Mouse (Mus musculus) MEL (cell line): Measurements from ENCODE around the gene Col18a1. TPM values are rescaled to one million over a fixed set of nuclear protein-coding genes. Genes with fewer than 3 reads are reported as not detected.

Experiments
- DNase-seq: peaks from one replicate; pipeline ENCODE4 v3.0.0; 2011; ENCODE audit warnings: low read depth, low spot score
- H3K27ac ChIP-seq: 2 replicates; pipeline ENCODE4 v1.5.1; 2012; ENCODE audit warnings: low read depth, mild to moderate bottlenecking, control low read depth, low read length, moderate library complexity; ENCODE audit not compliant: control insufficient read depth
- H3K27me3 ChIP-seq, 2 experiments: fragments of 150-350 bp in 1 of 2; sonication (generic) in 1 of 2; 2 replicates each; pipeline ENCODE4 v1.6.1; 2012; ENCODE audit warnings: low read length in 2 of 2, mild to moderate bottlenecking in 2 of 2, improper control_type of control experiment in 1 of 2, moderate library complexity in 1 of 2; ENCODE audit not compliant: insufficient read depth in 2 of 2, control insufficient read depth in 1 of 2
- H3K36me3 ChIP-seq, 2 experiments: 2 replicates each; pipeline ENCODE4 v1.6.1; 2012 to 2014; ENCODE audit warnings: low read length in 2 of 2, improper control_type of control experiment in 1 of 2, inconsistent platforms in 1 of 2, mild to moderate bottlenecking in 1 of 2; ENCODE audit not compliant: insufficient read depth in 2 of 2, control insufficient read depth in 1 of 2
- H3K4me1 ChIP-seq, 2 experiments: fragments of 150-350 bp in 1 of 2; sonication (generic) in 1 of 2; 2 replicates each; pipeline ENCODE4 v1.6.1; 2012; ENCODE audit warnings: low read length in 2 of 2, improper control_type of control experiment in 1 of 2, mild to moderate bottlenecking in 1 of 2; ENCODE audit not compliant: insufficient read depth in 2 of 2, control insufficient read depth in 1 of 2
- H3K4me3 ChIP-seq, 2 experiments: fragments of 150-350 bp in 1 of 2; sonication (generic) in 1 of 2; 2 replicates each; pipeline ENCODE4 v1.5.1; 2012; ENCODE audit warnings: low read depth in 2 of 2, low read length in 2 of 2, mild to moderate bottlenecking in 2 of 2, moderate library complexity in 2 of 2, control low read depth in 1 of 2, improper control_type of control experiment in 1 of 2; ENCODE audit not compliant: control insufficient read depth in 1 of 2, insufficient read depth in 1 of 2
- H3K79me2 ChIP-seq: 2 replicates; pipeline ENCODE4 v1.6.1; 2012; ENCODE audit warnings: mild to moderate bottlenecking, low read length, moderate library complexity; ENCODE audit not compliant: control insufficient read depth, poor library complexity, insufficient read depth
- H3K9ac ChIP-seq: 2 replicates; pipeline ENCODE4 v1.6.1; 2012; ENCODE audit warnings: low read depth, mild to moderate bottlenecking, control low read depth, low read length, moderate library complexity; ENCODE audit not compliant: control insufficient read depth, poor library complexity, severe bottlenecking
- H3K9me3 ChIP-seq: fragments of 150-350 bp; sonication (generic); replicated peaks from 2 replicates; pipeline ENCODE4 v1.6.1; 2012; ENCODE audit warnings: mild to moderate bottlenecking, low read length, improper control_type of control experiment, moderate library complexity; ENCODE audit not compliant: insufficient read depth
- E2F4 ChIP-seq: IDR thresholded peaks from 2 replicates; pipeline ENCODE4 v1.6.1; 2011; ENCODE audit warnings: low read depth, low read length, improper control_type of control experiment, borderline replicate concordance
- JUND ChIP-seq: IDR thresholded peaks from 2 replicates; pipeline ENCODE4 v1.6.1; 2011; ENCODE audit warnings: low read depth, mild to moderate bottlenecking, improper control_type of control experiment, low read length
- MAFK ChIP-seq: IDR thresholded peaks from 2 replicates; pipeline ENCODE4 v1.6.1; 2011; ENCODE audit warnings: low read depth, mild to moderate bottlenecking, low read length, improper control_type of control experiment, borderline replicate concordance
- MXI1 ChIP-seq: IDR thresholded peaks from 2 replicates; pipeline ENCODE4 v1.6.1; 2011; ENCODE audit warnings: mild to moderate bottlenecking, low read depth, low read length, improper control_type of control experiment
- MYC ChIP-seq: IDR thresholded peaks from 2 replicates; pipeline ENCODE4 v1.6.1; 2011; ENCODE audit warnings: low read depth, mild to moderate bottlenecking, low read length, improper control_type of control experiment, moderate library complexity
- POLR2A ChIP-seq, 2 experiments: IDR thresholded peaks; 2 replicates each; pipeline ENCODE4 v1.6.1; 2011 to 2012; ENCODE audit warnings: low read length in 2 of 2, mild to moderate bottlenecking in 2 of 2, control low read depth in 1 of 2, improper control_type of control experiment in 1 of 2, low read depth in 1 of 2, moderate library complexity in 1 of 2; ENCODE audit not compliant: control insufficient read depth in 1 of 2, insufficient read depth in 1 of 2, poor library complexity in 1 of 2
- POLR2AphosphoS2 ChIP-seq: IDR thresholded peaks from 2 replicates; pipeline ENCODE4 v1.6.1; 2011; ENCODE audit warnings: low read length, improper control_type of control experiment
- SMC3 ChIP-seq: IDR thresholded peaks from 2 replicates; pipeline ENCODE4 v1.6.1; 2011; ENCODE audit warnings: low read depth, low read length, improper control_type of control experiment
- TBP ChIP-seq: IDR thresholded peaks from 2 replicates; pipeline ENCODE4 v1.8.0; 2011; ENCODE audit warnings: low read depth, low read length, improper control_type of control experiment
- ZNF384 ChIP-seq: IDR thresholded peaks from 2 replicates; pipeline ENCODE4 v1.6.1; 2012; ENCODE audit warnings: low read depth, mild to moderate bottlenecking, inconsistent platforms, low read length, improper control_type of control experiment
- polyA plus RNA-seq, 2 experiments: library from polyadenylated mRNA; stranded (reverse) in 1 of 2; unstranded in 1 of 2; fragments of >175 nt in 1 of 2; fragments of >200 nt in 1 of 2; gene quantifications; 2 replicates each; pipeline versions ENCODE4 v1.2.1 to v1.2.4; 2012; ENCODE audit warnings: low replicate concordance in 2 of 2, low read depth in 1 of 2; ENCODE audit not compliant: insufficient read length in 2 of 2, insufficient read depth in 1 of 2, missing spikeins in 1 of 2
- total RNA-seq: library from RNA; depleted of rRNA; stranded (reverse); fragments of 300-350 nt; gene quantifications from 2 replicates; pipeline ENCODE4 v1.2.3, GENCODE M21; 2012

Col18a1 gene
- total and polyA plus RNA-seq, 3 experiments = 0.46 to 1.3 TPM; not detected in 1

DNA sequence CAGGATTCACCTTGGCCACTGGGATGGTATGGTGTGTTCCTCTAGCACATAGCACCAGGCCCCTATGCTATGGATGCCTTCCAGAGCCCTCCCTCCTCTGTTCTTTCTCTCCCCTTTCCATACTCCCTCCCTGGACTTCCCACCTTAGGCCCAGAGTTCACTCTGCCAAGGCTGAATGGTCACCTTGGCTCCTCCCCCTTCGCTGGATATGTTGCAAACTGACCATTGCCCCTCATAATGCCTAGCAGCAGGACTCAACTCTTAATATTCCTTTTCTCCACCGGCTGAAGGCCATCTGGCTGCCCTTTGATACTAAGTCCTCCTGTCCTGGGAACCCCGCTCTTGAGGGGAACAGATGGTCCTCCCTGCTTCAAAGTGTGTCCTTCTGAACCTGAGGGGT, 139.4 kb downstream of the Col18a1 start:
- Histone ChIP-seq H3K27me3 (peaks cover 7% of the 10 kb centered on the region in 2 experiments; a peak in 3 of 4 replicates), H3K9me3 (no peaks in the 10 kb centered on the region), H3K4me1 (no peaks in the 10 kb centered on the region), H3K27ac (no peak overlapping the region), H3K79me2 (no peaks in the 10 kb centered on the region), H3K4me3 (no peak overlapping the region), H3K9ac (no peak overlapping the region), H3K36me3 (no peaks in the 10 kb centered on the region)
- no peak for TF ChIP-seq MXI1
- DNase-seq = no peak

DNA sequence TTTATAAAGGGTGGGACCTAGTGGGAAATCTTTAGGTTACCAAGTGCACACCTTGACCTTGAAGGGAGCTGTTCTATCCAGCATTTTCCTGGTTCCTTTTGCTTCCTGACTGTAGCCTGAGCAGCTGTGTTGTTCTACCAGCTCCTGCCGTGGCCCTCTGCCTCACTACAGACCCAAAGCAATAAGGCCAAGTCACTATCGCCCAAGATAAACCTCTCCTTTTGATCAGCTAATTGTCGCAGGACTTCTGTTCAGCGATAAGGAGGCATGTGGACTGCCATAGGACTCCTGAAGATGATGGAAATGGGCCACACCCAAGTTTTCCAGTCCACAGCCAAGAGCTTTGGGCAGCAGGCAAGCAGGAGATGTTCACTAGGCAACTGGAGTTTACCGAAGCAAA, 142.1 kb downstream of the Col18a1 start:
- TF ChIP-seq MYC (no peak), POLR2AphosphoS2 (no peak)
- H3K9ac ChIP-seq = no peak overlapping the region
- H3K36me3 ChIP-seq = no peaks in the 10 kb centered on the region
- H3K79me2 ChIP-seq = no peaks in the 10 kb centered on the region
- peaks cover 7% of the 10 kb centered on the region in 2 experiments; a peak in 3 of 4 replicates for H3K27me3 ChIP-seq
- no peak for DNase-seq
- no peak overlapping the region for H3K27ac ChIP-seq
- no peaks in the 10 kb centered on the region for H3K9me3 ChIP-seq
- H3K4me3 ChIP-seq = no peak overlapping the region
- H3K4me1 ChIP-seq = peaks cover 0 to 4% of the 10 kb centered on the region in 2 experiments; a peak in 2 of 4 replicates

DNA sequence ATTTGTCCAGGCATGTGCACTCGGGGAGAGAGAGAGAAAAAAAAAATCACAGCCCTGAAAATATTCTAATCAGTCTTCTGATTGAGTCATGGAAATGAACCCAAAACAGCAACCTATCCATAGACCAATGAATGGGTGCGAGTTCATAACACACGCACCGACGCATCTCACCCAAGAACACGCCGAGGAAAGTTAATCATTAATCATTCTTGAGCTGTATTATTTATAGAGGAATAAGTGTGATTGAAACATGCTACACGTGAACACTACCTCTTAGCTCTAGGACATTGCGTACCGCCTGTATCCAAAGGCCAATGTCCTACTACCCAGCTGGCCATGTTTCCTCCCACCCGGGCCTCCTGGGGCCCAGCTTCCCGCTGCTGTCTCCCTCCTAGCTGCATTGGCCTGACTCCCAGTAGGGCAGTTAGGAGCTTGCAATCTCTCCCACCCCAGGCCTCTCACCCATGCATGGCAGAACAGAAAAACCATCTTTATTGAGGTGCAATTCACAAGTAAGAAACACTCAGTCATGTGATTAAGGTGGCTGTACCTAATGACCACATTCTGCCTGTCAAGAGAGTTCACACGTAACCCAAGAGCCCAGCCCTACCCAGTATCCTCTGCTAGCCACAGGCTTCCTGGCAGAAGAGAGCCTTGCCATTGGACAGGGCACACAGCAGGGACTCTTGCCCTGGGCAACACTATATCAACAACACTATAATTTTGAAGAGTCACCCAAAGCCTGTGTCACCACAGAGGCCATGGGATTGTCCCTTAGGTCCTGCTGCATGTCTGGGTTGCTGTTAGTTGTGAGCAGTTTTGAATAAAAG, 143.8 kb downstream of the Col18a1 start:
- Histone ChIP-seq H3K9me3 (no peaks in the 10 kb centered on the region), H3K36me3 (no peaks in the 10 kb centered on the region), H3K27me3 (peaks cover 3 to 7% of the 10 kb centered on the region in 2 experiments; a peak in 3 of 4 replicates), H3K4me3 (no peak overlapping the region), H3K27ac (no peak overlapping the region), H3K79me2 (no peaks in the 10 kb centered on the region), H3K9ac (no peak overlapping the region), H3K4me1 (peaks cover 0 to 4% of the 10 kb centered on the region in 2 experiments; a peak in 2 of 4 replicates)
- no peak for DNase-seq
- TF ChIP-seq MYC (no peak), POLR2A (IDR thresholded peaks at IDR 0.05; ENCODE audit: control insufficient read depth in 1 of 2, insufficient read depth in 1 of 2, low read depth in 1 of 2, low read length in 2 of 2, poor library complexity in 1 of 2) (no peak), E2F4 (no peak), SMC3 (no peak), TBP (no peak), POLR2AphosphoS2 (no peak), MAFK (no peak), ZNF384 (no peak), JUND (no peak)
